In genomic region chr1:131090877-131091276, GRCm38 (mm10) we compare ENCODE assay signal across 15 mouse cellular contexts. TPM values are rescaled to one million over a fixed set of nuclear protein-coding genes. Genes with fewer than 3 reads are reported as not detected.
DNase-seq lines count a peak whose midpoint lies in the region; ATAC-seq lines count a peak whose summit lies in the region.
"Had no signal": no experiment of that assay in that cellular context is flagged by ENCODE, and none has a peak within 500 bp of the region (broad histone marks: within the 10 kb centered on the region; RNA-seq: fewer than 3 reads in every experiment).

No protein-coding gene starts in this region.

- H3K36me3 ChIP-seq in megakaryocyte, embryonic 14.5 days (replicated peaks; ENCODE audit: low read length), result peaks cover 65% of the 10 kb centered on the region
- peaks cover 8% of the 10 kb centered on the region; the same call in 1 of the 2 replicates for H3K36me3 ChIP-seq in heart, embryonic 14.5 days (ENCODE audit: control insufficient read depth, insufficient read depth, low read length)
- H3K36me3 ChIP-seq: limb, embryonic 13.5 days; midbrain, embryonic 12.5 days had no signal

- H3K4me1 ChIP-seq in megakaryocyte, embryonic 14.5 days, result peaks cover 100% of the 10 kb centered on the region
- peaks cover 73 to 99% of the 10 kb centered on the region in 2 experiments for H3K4me1 ChIP-seq in heart, embryonic 14.5 days (ENCODE audit: control insufficient read depth in 2 of 2, insufficient read depth in 2 of 2, low read length in 2 of 2)

- peak overlapping the region; percentile 52 for H3K4me2 ChIP-seq in heart, embryonic 14.5 days (ENCODE audit: low read length)
- H3K4me2 ChIP-seq: forebrain, embryonic 13.5 days; limb, embryonic 13.5 days; midbrain, embryonic 12.5 days had no signal

- peak overlapping the region; percentile 66 for H3K9ac ChIP-seq in heart, embryonic 14.5 days (ENCODE audit: low read length)
- H3K9ac ChIP-seq: forebrain, embryonic 13.5 days; limb, embryonic 13.5 days; midbrain, embryonic 12.5 days had no signal

- peak overlapping the region; percentile 94 to 95 for H3K27ac ChIP-seq in heart, embryonic 14.5 days (replicated peaks in 1 of 2; ENCODE audit: control insufficient read depth in 1 of 2, insufficient read depth in 1 of 2, low read depth in 2 of 2, low read length in 2 of 2)
- H3K27ac ChIP-seq: forebrain, embryonic 13.5 days; hindbrain, embryonic 10.5 days had no signal

- intact Hi-C loops in heart, postnatal 14 days (cut with DNase I), result no loop called here
- intact Hi-C loops in left cerebral cortex, postnatal 4 days (cut with DNase I), result no loop called here

- H3K4me3 ChIP-seq in megakaryocyte, embryonic 14.5 days (replicated peaks), result peak overlapping the region; percentile 83
- peak overlapping the region in 1 of 2 experiments; percentile 5; a peak in 1 of 4 replicates for H3K4me3 ChIP-seq in heart, embryonic 14.5 days (ENCODE audit: control insufficient read depth in 1 of 2, insufficient read depth in 1 of 2, low read depth in 1 of 2, low read length in 2 of 2)
- H3K4me3 ChIP-seq: forebrain, embryonic 13.5 days; hindbrain, embryonic 10.5 days; limb, embryonic 13.5 days; midbrain, embryonic 12.5 days had no signal

- H3K27me3 ChIP-seq in megakaryocyte, embryonic 14.5 days (replicated peaks), result no peaks in the 10 kb centered on the region
- no peaks in the 10 kb centered on the region for H3K27me3 ChIP-seq in heart, embryonic 14.5 days (ENCODE audit: control insufficient read depth, insufficient read depth, low read length)
- H3K27me3 ChIP-seq: forebrain, embryonic 13.5 days; limb, embryonic 13.5 days; midbrain, embryonic 12.5 days had no signal

- no peaks in the 10 kb centered on the region for H3K9me3 ChIP-seq in megakaryocyte, embryonic 14.5 days
- H3K9me3 ChIP-seq in heart, embryonic 14.5 days (ENCODE audit: control insufficient read depth, low read length), result no peaks in the 10 kb centered on the region
- H3K9me3 ChIP-seq: forebrain, embryonic 13.5 days; hindbrain, embryonic 10.5 days; limb, embryonic 13.5 days; midbrain, embryonic 12.5 days had no signal

- peak; percentile 37 to 46 for DNase-seq in heart, adult 9 months (ENCODE audit: low spot score in 2 of 2)
- no peak for DNase-seq in heart, postnatal 14 days
- no peak for DNase-seq in thymus, postnatal 36 days
- DNase-seq in left cerebral cortex, postnatal 4 days, result no peak
- DNase-seq: cerebellum, adult 2 months; gastrocnemius, postnatal 10 days; lung, postnatal 10 days; right cerebral cortex, adult 18-20 months had no signal

- ATAC-seq in megakaryocyte, adult 5-6 weeks (ENCODE audit: poor library complexity, severe bottlenecking), result no peak
- ATAC-seq in heart, embryonic 14.5 days (ENCODE audit: insufficient number of reproducible peaks, insufficient read depth, low FRiP score, low read depth), result no peak
- ATAC-seq: forebrain, embryonic 13.5 days had no signal

- 47% methylated on average over 4 of the region's 4 CpGs for WGBS in heart, embryonic 14.5 days

RNA-seq across cellular contexts. Expression of gene Mapkapk2, which starts 6.7 kb away (rescaled TPM):
- 100 to 1,000 TPM; 209 to 221 TPM for total RNA-seq in heart, postnatal 14 days (2021)
- polyA plus RNA-seq in megakaryocyte, embryonic 14.5 days (2012; ENCODE audit: insufficient read depth, low replicate concordance), result 178 and 286 TPM in 2 replicates
- 210 and 215 TPM in 2 replicates for total RNA-seq in megakaryocyte, adult 5-6 weeks (2015)
- 210 and 216 TPM in 2 replicates for total RNA-seq in megakaryocyte, adult 5-6 weeks (2017)
- 59.9 and 96.1 TPM in 2 replicates for polyA plus RNA-seq in heart, embryonic 14.5 days (2014; fragmentation: Nextera tagmentation; extraction: Ambion mirVana)
- total RNA-seq in left cerebral cortex, postnatal 4 days (2021), result 10 to 100 TPM; 32.1 to 35.4 TPM

RNA-seq across cellular contexts. Expression of gene Dyrk3, which starts 47.3 kb away (rescaled TPM):
- under 1 TPM; 0.37 to 0.53 TPM for total RNA-seq in heart, postnatal 14 days (2021)
- 6.4 and 8.0 TPM in 2 replicates for polyA plus RNA-seq in megakaryocyte, embryonic 14.5 days (2012; ENCODE audit: insufficient read depth, low replicate concordance)
- total RNA-seq in megakaryocyte, adult 5-6 weeks (2015), result 3.4 and 4.6 TPM in 2 replicates
- total RNA-seq in megakaryocyte, adult 5-6 weeks (2017), result 4.1 and 4.8 TPM in 2 replicates
- polyA plus RNA-seq in heart, embryonic 14.5 days (2014; fragmentation: Nextera tagmentation; extraction: Ambion mirVana), result 1.5 and 1.7 TPM in 2 replicates
- 10 to 100 TPM; 15.8 to 16.9 TPM for total RNA-seq in left cerebral cortex, postnatal 4 days (2021)

Comparison
In these comparisons a context has a peak if more than half of its experiments do, and no peak if none do; other contexts are left out.
1. DNase-seq: peak in heart, adult 9 months (2 of 2); none in heart, postnatal 14 days (0 of 2), thymus, postnatal 36 days (0 of 2) and left cerebral cortex, postnatal 4 days (single experiment).
2. RNA of gene Mapkapk2, which starts 6.7 kb away (total RNA-seq): 209 to 221 TPM in heart, postnatal 14 days and 210 to 216 TPM in megakaryocyte, adult 5-6 weeks; 32.1 to 35.4 TPM in left cerebral cortex, postnatal 4 days; every median in the first group is over 4 times any median in the second.